Mouse (Mus musculus) adrenal gland, postnatal 4 days (tissue): ENCODE results near the gene Bcas3. TPM values are rescaled to one million over a fixed set of nuclear protein-coding genes. Genes with fewer than 3 reads are reported as not detected.

Experiments
- DNase-seq, 2 experiments: peaks; one replicate each; pipeline ENCODE4 v3.0.0; 2021 to 2022; ENCODE audit warnings: low spot score in 2 of 2, mixed read lengths in 2 of 2
- total RNA-seq, 2 experiments: library from RNA; stranded (reverse); gene quantifications; 2 replicates each; pipeline ENCODE4 v1.2.3; 2021

The Bcas3 gene
- total RNA-seq, 2 experiments from 2014 or later, result 43.8 to 43.9 TPM

- no peak for DNase-seq
Observed at GRCm38 (mm10) chr11:85649373-85649772, 296.4 kb downstream of the Bcas3 start.

GRCm38 (mm10) chr11:85657471-85657870, 304.5 kb downstream of the Bcas3 start:
- DNase-seq, result no peak

- DNase-seq, result no peak
Observed at GRCm38 (mm10) chr11:85660304-85660703, 307.3 kb downstream of the Bcas3 start.

- DNase-seq, result no peak
Observed at GRCm38 (mm10) chr11:85667176-85667575, 314.2 kb downstream of the Bcas3 start.

GRCm38 (mm10) chr11:85667741-85668140, 314.8 kb downstream of the Bcas3 start:
- no peak for DNase-seq

GRCm38 (mm10) chr11:85672881-85673475, 320.0 kb downstream of the Bcas3 start:
- DNase-seq, result no peak

- DNase-seq, result no peak
Observed at GRCm38 (mm10) chr11:85675244-85675643, 322.3 kb downstream of the Bcas3 start.

- no peak for DNase-seq
Observed at GRCm38 (mm10) chr11:85676357-85677004, 323.5 kb downstream of the Bcas3 start.

GRCm38 (mm10) chr11:85678666-85679065, 325.7 kb downstream of the Bcas3 start:
- DNase-seq, result no peak

- DNase-seq, result no peak
Observed at GRCm38 (mm10) chr11:85681580-85682419, 328.8 kb downstream of the Bcas3 start.

GRCm38 (mm10) chr11:85684981-85685380, 332.0 kb downstream of the Bcas3 start:
- DNase-seq, result no peak

GRCm38 (mm10) chr11:85687816-85688439, 335.0 kb downstream of the Bcas3 start:
- DNase-seq, result no peak

GRCm38 (mm10) chr11:85688440-85688838, 335.5 kb downstream of the Bcas3 start:
- no peak for DNase-seq

GRCm38 (mm10) chr11:85689226-85689625, 336.3 kb downstream of the Bcas3 start:
- no peak for DNase-seq

- DNase-seq, result no peak
Observed at GRCm38 (mm10) chr11:85691285-85691684, 338.3 kb downstream of the Bcas3 start.

- no peak for DNase-seq
Observed at GRCm38 (mm10) chr11:85695614-85696263, 342.8 kb downstream of the Bcas3 start.

GRCm38 (mm10) chr11:85696491-85697398, 343.8 kb downstream of the Bcas3 start:
- no peak for DNase-seq

GRCm38 (mm10) chr11:85697468-85697867, 344.5 kb downstream of the Bcas3 start:
- DNase-seq, result no peak

- DNase-seq, result no peak
Observed at GRCm38 (mm10) chr11:85698242-85698641, 345.3 kb downstream of the Bcas3 start.
